Mouse (Mus musculus): Measurements from ENCODE around the gene Gon4l. TPM values are rescaled to one million over a fixed set of nuclear protein-coding genes. Genes with fewer than 3 reads are reported as not detected.

Gene Gon4l
- total RNA-seq, 1 experiment from 2014 or later, result 40.3 TPM

- no peak for DNase-seq
Observed at GRCm38 (mm10) chr3:88912585-88912984, 77.6 kb downstream of the Gon4l start.

- peak; percentile 92 for DNase-seq
Observed at GRCm38 (mm10) chr3:88913511-88914383, 78.7 kb downstream of the Gon4l start, which contains the start of gene Msto1. TSS of gene Msto1 (minus strand) at chr3:88913999.

GRCm38 (mm10) chr3:88914384-88914810, 79.4 kb downstream of the Gon4l start:
- DNase-seq, result no peak

- DNase-seq, result no peak
Observed at GRCm38 (mm10) chr3:88918981-88919380, 84.0 kb downstream of the Gon4l start.

- DNase-seq, result no peak
Observed at GRCm38 (mm10) chr3:88921411-88921810, 86.4 kb downstream of the Gon4l start.

GRCm38 (mm10) chr3:88923989-88924591, 89.1 kb downstream of the Gon4l start:
- DNase-seq, result peak; percentile 59

GRCm38 (mm10) chr3:88925651-88926050, 90.6 kb downstream of the Gon4l start:
- DNase-seq, result no peak

GRCm38 (mm10) chr3:88929501-88929900, 94.5 kb downstream of the Gon4l start:
- DNase-seq, result no peak

- no peak for DNase-seq
Observed at GRCm38 (mm10) chr3:88939071-88939470, 104.0 kb downstream of the Gon4l start.

- DNase-seq, result no peak
Observed at GRCm38 (mm10) chr3:88939749-88940148, 104.7 kb downstream of the Gon4l start.

- DNase-seq, result peak; percentile 42
Observed at GRCm38 (mm10) chr3:88942316-88942880, 107.4 kb downstream of the Gon4l start.

- no peak for DNase-seq
Observed at GRCm38 (mm10) chr3:88944109-88944508, 109.1 kb downstream of the Gon4l start.

- DNase-seq, result peak; percentile 95
Observed at GRCm38 (mm10) chr3:88949786-88950575, 115.0 kb downstream of the Gon4l start.

GRCm38 (mm10) chr3:88950576-88951326, 115.7 kb downstream of the Gon4l start, which contains the start of the genes Ash1l and Dap3:
TSS of gene Ash1l (plus strand) at chr3:88950622.
TSS of gene Dap3 (minus strand) at chr3:88951181.
- DNase-seq, result peak; percentile 74

GRCm38 (mm10) chr3:88951327-88951800, 116.3 kb downstream of the Gon4l start:
- DNase-seq, result no peak

- no peak for DNase-seq
Observed at GRCm38 (mm10) chr3:88953246-88953645, 118.2 kb downstream of the Gon4l start.

- DNase-seq, result no peak
Observed at GRCm38 (mm10) chr3:88953736-88954135, 118.7 kb downstream of the Gon4l start.

Data from adrenal gland, postnatal 25 days (tissue).